Mouse (Mus musculus) embryonic fibroblast, embryonic 13.5 days (primary cell): Measurements from ENCODE around the gene St7l. TPM values are rescaled to one million over a fixed set of nuclear protein-coding genes. Genes with fewer than 3 reads are reported as not detected.
A peak's percentile ranks its signal among the peaks of the same experiment; 100 is the strongest.

Experiments used
- H3K27ac ChIP-seq: 2 replicates; pipeline ENCODE4 v1.5.1; 2012; ENCODE audit warnings: low read length, control low read depth, inconsistent platforms; ENCODE audit not compliant: insufficient read depth
- H3K4me1 ChIP-seq: 2 replicates; pipeline ENCODE4 v1.6.1; 2011; ENCODE audit warnings: low read length; ENCODE audit not compliant: control insufficient read depth, insufficient read depth
- H3K4me3 ChIP-seq: 2 replicates; pipeline ENCODE4 v1.5.1; 2011; ENCODE audit warnings: mild to moderate bottlenecking, control low read depth, low read length; ENCODE audit not compliant: insufficient read depth
- CTCF ChIP-seq: IDR thresholded peaks from 2 replicates; pipeline ENCODE4 v1.5.1; 2011; ENCODE audit warnings: mild to moderate bottlenecking, control low read depth, low read length, moderate library complexity, borderline replicate concordance; ENCODE audit not compliant: insufficient read depth
- POLR2A ChIP-seq: IDR thresholded peaks from 2 replicates; pipeline ENCODE4 v1.6.1; 2011; ENCODE audit warnings: low read depth, mild to moderate bottlenecking, control low read depth, low read length, moderate library complexity
- polyA plus RNA-seq: library from polyadenylated mRNA; stranded (reverse); fragments of >200 nt; gene quantifications from 2 replicates; pipeline ENCODE4 v1.2.4, GENCODE M21; 2011; ENCODE audit warnings: low read depth; ENCODE audit not compliant: missing spikeins, insufficient read length

The St7l gene
- polyA plus RNA-seq, 1 experiment = 33.0 TPM

- Histone ChIP-seq H3K4me3 (no peak overlapping the region), H3K27ac (peak overlapping the region; percentile 73; the same call in 1 of the 2 replicates), H3K4me1 (peaks cover 26% of the 10 kb centered on the region)
- TF ChIP-seq POLR2A (no peak), CTCF (no peak)
These were observed 76.9 kb downstream of the St7l start for GRCm38 (mm10) chr3:104940691-104941090.

DNA sequence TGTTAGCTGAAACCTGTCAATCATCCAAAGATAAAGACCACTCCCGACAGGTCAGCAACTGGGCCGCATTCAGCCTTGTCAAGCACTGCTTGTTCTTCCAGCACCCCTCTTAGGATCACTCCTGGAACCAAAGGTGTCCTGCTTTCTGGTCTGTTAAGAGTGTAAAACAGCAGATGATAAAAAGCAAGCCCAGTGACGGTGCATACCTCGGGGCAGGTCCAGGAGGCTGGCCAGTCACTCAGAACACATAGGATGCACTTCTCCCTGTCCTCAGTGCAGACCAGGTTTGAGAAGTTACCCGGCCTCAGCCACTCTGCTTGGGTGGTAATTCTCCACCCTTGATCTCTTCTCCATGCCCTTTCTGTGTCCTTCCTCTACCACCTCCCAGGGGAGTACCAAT lies 78.9 kb downstream of the St7l start:
- Histone ChIP-seq H3K4me1 (peaks cover 26% of the 10 kb centered on the region), H3K4me3 (no peak overlapping the region), H3K27ac (no peak overlapping the region)
- TF ChIP-seq CTCF (no peak), POLR2A (no peak)

DNA sequence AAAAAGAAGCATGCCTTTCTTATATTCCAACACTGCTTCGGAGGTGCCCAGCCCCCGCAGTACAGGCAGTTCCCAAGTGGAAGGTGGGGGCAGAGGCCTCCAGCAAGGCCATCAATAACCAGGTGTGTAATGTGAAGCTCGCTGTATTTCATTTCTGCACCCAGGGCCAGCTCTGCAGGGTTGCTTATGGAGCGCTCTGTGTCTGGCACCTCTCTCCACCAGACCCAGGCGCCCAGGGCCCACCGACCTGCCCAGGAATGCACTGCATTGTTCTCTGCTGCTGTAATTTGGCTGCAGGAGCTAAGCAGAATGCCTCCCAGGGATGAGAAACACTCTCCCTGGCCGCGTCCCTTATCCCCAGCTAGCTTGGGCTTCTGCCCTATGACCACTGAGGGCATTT lies 79.5 kb downstream of the St7l start:
- TF ChIP-seq POLR2A (no peak), CTCF (no peak)

GRCm38 (mm10) chr3:104944894-104945293 lies 81.1 kb downstream of the St7l start:
- no peak for TF ChIP-seq CTCF
- TF ChIP-seq POLR2A = no peak
- H3K27ac ChIP-seq = peak overlapping the region; percentile 80
- H3K4me3 ChIP-seq = no peak overlapping the region
- H3K4me1 ChIP-seq = peaks cover 24% of the 10 kb centered on the region

More for the DNA sequence above, 79.5 kb downstream of the St7l start:
- Histone ChIP-seq H3K4me1 (peaks cover 26% of the 10 kb centered on the region), H3K27ac (no peak overlapping the region), H3K4me3 (no peak overlapping the region)

- TF ChIP-seq CTCF (no peak), POLR2A (no peak)
- Histone ChIP-seq H3K4me3 (no peak overlapping the region), H3K27ac (no peak overlapping the region), H3K4me1 (no peaks in the 10 kb centered on the region)
These were observed 87.1 kb downstream of the St7l start for GRCm38 (mm10) chr3:104950926-104951325.

DNA sequence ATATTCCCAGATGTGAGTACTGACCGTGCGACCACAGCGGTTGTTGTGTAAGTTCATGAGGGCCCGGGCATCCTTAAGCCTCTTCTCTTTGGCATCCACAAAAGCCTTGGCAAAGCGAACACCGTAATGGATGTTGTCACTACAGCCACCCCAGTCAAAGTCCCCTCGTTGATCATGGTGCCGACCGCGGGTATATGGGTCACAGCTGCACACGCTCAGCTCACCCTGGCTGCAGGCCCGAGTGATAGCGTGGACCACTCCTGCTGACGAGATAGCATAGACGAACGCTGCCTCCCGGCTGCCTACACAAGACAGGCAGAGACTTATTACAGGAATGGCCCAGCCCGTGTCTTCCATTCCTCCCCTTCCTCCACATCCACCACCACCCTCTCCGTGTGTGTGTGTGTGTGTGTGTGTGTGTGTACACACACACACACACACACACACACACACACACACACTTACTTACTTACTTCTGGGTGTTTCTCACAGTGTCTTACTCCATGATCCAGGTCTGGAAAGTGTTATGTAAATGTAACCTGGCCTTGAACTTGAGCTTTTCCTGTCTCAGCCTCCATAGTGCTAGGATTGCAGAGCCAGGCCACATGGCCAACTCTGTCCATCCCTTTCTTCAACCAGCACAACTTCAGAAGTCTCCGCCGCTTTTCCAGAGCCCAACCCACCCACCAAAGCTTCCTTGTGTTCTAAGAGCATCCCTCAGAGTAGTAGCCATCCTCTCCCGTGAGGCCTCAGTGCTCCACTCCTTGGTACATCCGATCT lies 89.3 kb downstream of the St7l start:
- Histone ChIP-seq H3K27ac (no peak overlapping the region), H3K4me3 (no peak overlapping the region), H3K4me1 (no peaks in the 10 kb centered on the region)
- TF ChIP-seq POLR2A = no peak
- no peak for TF ChIP-seq CTCF

DNA sequence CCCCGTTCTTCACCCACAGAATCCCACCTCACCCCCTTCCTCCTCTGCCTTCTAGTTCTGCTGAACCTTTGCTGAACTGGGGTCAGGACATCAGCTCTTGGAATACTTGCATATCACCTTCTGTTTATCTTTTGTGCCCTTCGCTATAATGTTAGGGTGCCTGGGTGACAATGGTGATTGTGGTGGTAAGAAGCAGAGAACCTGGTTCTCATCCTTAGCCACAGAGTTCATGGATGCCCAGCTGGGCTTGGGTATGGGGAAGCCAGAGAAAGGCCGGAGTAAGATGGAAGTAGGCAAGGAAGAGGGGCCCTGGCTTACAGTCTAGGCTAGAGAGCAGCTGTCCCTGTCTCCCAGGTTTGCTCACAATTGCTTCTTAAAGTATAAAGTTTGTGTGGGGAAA lies 90.3 kb downstream of the St7l start:
- H3K27ac ChIP-seq = no peak overlapping the region
- H3K4me1 ChIP-seq = no peaks in the 10 kb centered on the region
- TF ChIP-seq POLR2A = no peak
- no peak for TF ChIP-seq CTCF
- H3K4me3 ChIP-seq = no peak overlapping the region

GRCm38 (mm10) chr3:104954551-104954950 lies 90.7 kb downstream of the St7l start:
- Histone ChIP-seq H3K27ac (no peak overlapping the region), H3K4me3 (no peak overlapping the region), H3K4me1 (no peaks in the 10 kb centered on the region)
- TF ChIP-seq POLR2A (no peak), CTCF (no peak)

GRCm38 (mm10) chr3:104956131-104956581 lies 92.4 kb downstream of the St7l start:
- no peaks in the 10 kb centered on the region for H3K4me1 ChIP-seq
- H3K27ac ChIP-seq = no peak overlapping the region
- TF ChIP-seq POLR2A (no peak), CTCF (no peak)
- H3K4me3 ChIP-seq = no peak overlapping the region

- Histone ChIP-seq H3K4me1 (no peaks in the 10 kb centered on the region), H3K4me3 (no peak overlapping the region), H3K27ac (no peak overlapping the region)
- TF ChIP-seq CTCF (no peak), POLR2A (no peak)
These were observed 96.5 kb downstream of the St7l start for GRCm38 (mm10) chr3:104960026-104961000.
